Mouse (Mus musculus) MEL (cell line): ENCODE data around the gene Snta1.

Experiments
- CHD2 ChIP-seq: IDR thresholded peaks from 2 replicates; pipeline ENCODE4 v1.6.1; 2011; ENCODE audit warnings: low read length, improper control_type of control experiment
- CTCF ChIP-seq, 3 experiments: IDR thresholded peaks in 2 of 3; conservative IDR thresholded peaks in 1 of 3; 2 replicates each; pipeline ENCODE4 v1.5.1; 2011 to 2012; ENCODE audit warnings: low read length in 3 of 3, low read depth in 2 of 3, mild to moderate bottlenecking in 2 of 3, improper control_type of control experiment in 1 of 3, inconsistent platforms in 1 of 3, mixed read lengths in 1 of 3, moderate library complexity in 1 of 3; ENCODE audit not compliant: control insufficient read depth in 1 of 3, insufficient read depth in 1 of 3, poor library complexity in 1 of 3, severe bottlenecking in 1 of 3
- GATA1 ChIP-seq: IDR thresholded peaks from 2 replicates; pipeline ENCODE4 v1.6.1; 2011; ENCODE audit warnings: low read depth, low read length, improper control_type of control experiment
- HCFC1 ChIP-seq: IDR thresholded peaks from 2 replicates; pipeline ENCODE4 v1.6.1; 2012; ENCODE audit warnings: low read depth, mild to moderate bottlenecking, inconsistent platforms, low read length, improper control_type of control experiment, moderate library complexity
- MAX ChIP-seq: IDR thresholded peaks from 2 replicates; pipeline ENCODE4 v1.6.1; 2011; ENCODE audit warnings: low read length, improper control_type of control experiment
- MAZ ChIP-seq: IDR thresholded peaks from 2 replicates; pipeline ENCODE4 v1.6.1; 2012; ENCODE audit warnings: low read depth, mild to moderate bottlenecking, inconsistent platforms, low read length, improper control_type of control experiment
- NELFE ChIP-seq: IDR thresholded peaks from 2 replicates; pipeline ENCODE4 v1.6.1; 2011; ENCODE audit warnings: low read depth, low read length, improper control_type of control experiment
- POLR2A ChIP-seq, 2 experiments: IDR thresholded peaks; 2 replicates each; pipeline ENCODE4 v1.6.1; 2011 to 2012; ENCODE audit warnings: low read length in 2 of 2, mild to moderate bottlenecking in 2 of 2, control low read depth in 1 of 2, improper control_type of control experiment in 1 of 2, low read depth in 1 of 2, moderate library complexity in 1 of 2; ENCODE audit not compliant: control insufficient read depth in 1 of 2, insufficient read depth in 1 of 2, poor library complexity in 1 of 2
- POLR2AphosphoS2 ChIP-seq: IDR thresholded peaks from 2 replicates; pipeline ENCODE4 v1.6.1; 2011; ENCODE audit warnings: low read length, improper control_type of control experiment
- RCOR1 ChIP-seq: IDR thresholded peaks from 2 replicates; pipeline ENCODE4 v1.6.1; 2012; ENCODE audit warnings: low read depth, mild to moderate bottlenecking, inconsistent platforms, low read length, improper control_type of control experiment
- USF1 ChIP-seq: IDR thresholded peaks from 2 replicates; pipeline ENCODE4 v1.6.1; 2014; ENCODE audit warnings: low read depth, mild to moderate bottlenecking, inconsistent platforms, low read length, improper control_type of control experiment, moderate library complexity
- ZC3H11A ChIP-seq: IDR thresholded peaks from 2 replicates; pipeline ENCODE4 v1.6.1; 2012; ENCODE audit warnings: low read depth, mild to moderate bottlenecking, inconsistent platforms, low read length, improper control_type of control experiment

- TF ChIP-seq CHD2 (no peak), CTCF (IDR thresholded peaks at IDR 0.05 in 2 of 3, conservative IDR thresholded peaks at IDR 0.05 in 1 of 3; ENCODE audit: control insufficient read depth in 1 of 3, insufficient read depth in 1 of 3, low read depth in 2 of 3, low read length in 3 of 3, poor library complexity in 1 of 3, severe bottlenecking in 1 of 3) (no peak), USF1 (no peak), MAX (no peak), RCOR1 (no peak), ZC3H11A (no peak), POLR2AphosphoS2 (no peak), GATA1 (no peak), MAZ (no peak), NELFE (no peak), HCFC1 (no peak), POLR2A (IDR thresholded peaks at IDR 0.05; ENCODE audit: control insufficient read depth in 1 of 2, insufficient read depth in 1 of 2, low read depth in 1 of 2, low read length in 2 of 2, poor library complexity in 1 of 2) (no peak)
Observed at GRCm38 (mm10) chr2:154427853-154428360, 20.0 kb upstream of the Snta1 start.
